Mouse (Mus musculus) stomach, postnatal 0 days (tissue): ENCODE data around the gene Gemin4. TPM values are rescaled to one million over a fixed set of nuclear protein-coding genes. Genes with fewer than 3 reads are reported as not detected.
A peak's percentile ranks its signal among the peaks of the same experiment; 100 is the strongest.

Experiments used
- ATAC-seq: fragments of 200-750 bp; cut with Nextera tagmentation; 2 replicates; pipeline ENCODE4 v1.8.0; 2017; ENCODE audit not compliant: low FRiP score, low TSS enrichment
- DNase-seq: peaks from one replicate; pipeline ENCODE4 v3.0.0-alpha.2; 2016; ENCODE audit warnings: low spot score
- H3K27ac ChIP-seq: fragments of 300-500 bp; sonication (generic); replicated peaks from 2 replicates; pipeline ENCODE4 v1.5.1; 2014; ENCODE audit warnings: mild to moderate bottlenecking, control low read depth
- H3K27me3 ChIP-seq: fragments of 300-500 bp; sonication (generic); 2 replicates; pipeline ENCODE4 v1.6.1; 2014; ENCODE audit warnings: low read length; ENCODE audit not compliant: control insufficient read depth, insufficient read depth
- H3K36me3 ChIP-seq: fragments of 300-500 bp; sonication (generic); 2 replicates; pipeline ENCODE4 v1.6.1; 2014; ENCODE audit warnings: low read length, mixed read lengths; ENCODE audit not compliant: control insufficient read depth, insufficient read depth
- H3K4me1 ChIP-seq: fragments of 300-500 bp; sonication (generic); replicated peaks from 2 replicates; pipeline ENCODE4 v1.6.1; 2014; ENCODE audit warnings: antibody characterized with exemption; ENCODE audit not compliant: control insufficient read depth, insufficient read depth
- H3K4me2 ChIP-seq: fragments of 300-500 bp; sonication (generic); replicated peaks from 2 replicates; pipeline ENCODE4 v1.6.1; 2014; ENCODE audit warnings: low read depth, mild to moderate bottlenecking, control low read depth, moderate library complexity
- H3K4me3 ChIP-seq: fragments of 300-500 bp; sonication (generic); 2 replicates; pipeline ENCODE4 v1.5.1; 2014; ENCODE audit warnings: low read depth, low read length, control low read depth
- H3K9ac ChIP-seq: fragments of 300-500 bp; sonication (generic); 2 replicates; pipeline ENCODE4 v1.6.1; 2014; ENCODE audit warnings: mild to moderate bottlenecking, low read length, control low read depth, mixed read lengths
- H3K9me3 ChIP-seq: fragments of 300-500 bp; sonication (generic); 2 replicates; pipeline ENCODE4 v1.6.1; 2016; ENCODE audit warnings: low read length; ENCODE audit not compliant: control insufficient read depth
- CTCF ChIP-seq: IDR thresholded peaks from 2 replicates; pipeline ENCODE4 v1.5.1; 2016; ENCODE audit warnings: antibody characterized with exemption, low read depth, mild to moderate bottlenecking, moderate library complexity
- EP300 ChIP-seq: optimal IDR thresholded peaks from 2 replicates; pipeline ENCODE3; 2016; ENCODE audit warnings: antibody characterized with exemption
- WGBS: fragments of 180-500 bp; shearing (Covaris S2); extraction: QIAGEN DNeasy Blood & Tissue Kit; methylation state at CpG from one replicate; pipeline ENCODE4 v1.1.7; 2014; 5-methylcytosine and 5-hydroxymethylcytosine counted together
- polyA plus RNA-seq: library from polyadenylated mRNA; unstranded; fragments of >200 nt; fragmentation: Nextera tagmentation; extraction: Ambion mirVana; gene quantifications from 2 replicates; pipeline ENCODE4 v1.2.1, GENCODE M21; 2015

Gemin4 gene
- polyA plus RNA-seq, 1 experiment from 2014 or later = 18.5 TPM

GRCm38 (mm10) chr11:76170207-76170606 lies 47.3 kb downstream of the Gemin4 start:
- no peak for TF ChIP-seq EP300
- TF ChIP-seq CTCF = no peak
- WGBS = 55% methylated on average over 5 of the region's 5 CpGs

GRCm38 (mm10) chr11:76168976-76169375 lies 48.5 kb downstream of the Gemin4 start:
- no peak overlapping the region for H3K4me3 ChIP-seq
- ATAC-seq (no peak), DNase-seq (no peak)
- 58% methylated on average over 3 of the region's 3 CpGs for WGBS
- no peak overlapping the region for H3K9ac ChIP-seq
- H3K4me1 ChIP-seq = no peaks in the 10 kb centered on the region
- peaks cover 4% of the 10 kb centered on the region; the same call in 1 of the 2 replicates for H3K36me3 ChIP-seq
- no peaks in the 10 kb centered on the region for H3K9me3 ChIP-seq
- no peaks in the 10 kb centered on the region for H3K27me3 ChIP-seq
- TF ChIP-seq CTCF (no peak), EP300 (no peak)
- no peak overlapping the region for H3K4me2 ChIP-seq
- H3K27ac ChIP-seq = no peak overlapping the region

More at GRCm38 (mm10) chr11:76170207-76170606, 47.3 kb downstream of the Gemin4 start:
- Histone ChIP-seq H3K9ac (no peak overlapping the region), H3K4me1 (no peaks in the 10 kb centered on the region), H3K4me2 (no peak overlapping the region), H3K36me3 (peaks cover 4% of the 10 kb centered on the region; the same call in 1 of the 2 replicates), H3K4me3 (no peak overlapping the region), H3K27ac (no peak overlapping the region), H3K9me3 (no peaks in the 10 kb centered on the region), H3K27me3 (no peaks in the 10 kb centered on the region)
- DNase-seq (no peak), ATAC-seq (no peak)

GRCm38 (mm10) chr11:76167079-76167765 lies 50.2 kb downstream of the Gemin4 start:
- peak; percentile 64 for ATAC-seq
- no peak overlapping the region for H3K27ac ChIP-seq
- H3K9ac ChIP-seq = no peak overlapping the region
- no peak overlapping the region for H3K4me2 ChIP-seq
- no peaks in the 10 kb centered on the region for H3K4me1 ChIP-seq
- H3K4me3 ChIP-seq = no peak overlapping the region
- peaks cover 5% of the 10 kb centered on the region for H3K36me3 ChIP-seq
- DNase-seq = peak; percentile 76
- WGBS = 11% methylated on average over 5 of the region's 5 CpGs
- no peaks in the 10 kb centered on the region for H3K9me3 ChIP-seq
- no peaks in the 10 kb centered on the region for H3K27me3 ChIP-seq
- no peak for TF ChIP-seq EP300
- TF ChIP-seq CTCF = peak; percentile 88

GRCm38 (mm10) chr11:76166657-76167056 lies 50.8 kb downstream of the Gemin4 start:
- Histone ChIP-seq H3K9me3 (no peaks in the 10 kb centered on the region), H3K4me2 (no peak overlapping the region), H3K27me3 (no peaks in the 10 kb centered on the region), H3K4me1 (no peaks in the 10 kb centered on the region), H3K4me3 (no peak overlapping the region), H3K9ac (no peak overlapping the region), H3K27ac (no peak overlapping the region), H3K36me3 (peaks cover 5% of the 10 kb centered on the region)
- DNase-seq (no peak), ATAC-seq (peak; percentile 22; the same call in 1 of the 2 replicates)
- 69% methylated on average over 4 of the region's 4 CpGs for WGBS
- TF ChIP-seq EP300 (no peak), CTCF (no peak)

Other genes starting within 250 kb of the Gemin4 start
- 3.7 and 4.4 TPM in 2 replicates for gene 1700016K19Rik, start 217.8 kb downstream of the Gemin4 start, polyA plus RNA-seq
- 46.0 and 48.7 TPM in 2 replicates for gene Rflnb, start 189.9 kb downstream of the Gemin4 start, polyA plus RNA-seq
- gene Vps53, start 38.0 kb downstream of the Gemin4 start, polyA plus RNA-seq = 42.9 and 43.8 TPM in 2 replicates
- gene Fam57a, start 38.0 kb downstream of the Gemin4 start, polyA plus RNA-seq = 328 and 372 TPM in 2 replicates
- 4.0 and 4.7 TPM in 2 replicates for gene Dbil5, start 56 bp downstream of the Gemin4 start, polyA plus RNA-seq
- gene Mrm3, start 26.1 kb upstream of the Gemin4 start, polyA plus RNA-seq = 13.4 and 14.7 TPM in 2 replicates
- gene Glod4, start 26.1 kb upstream of the Gemin4 start, polyA plus RNA-seq = 92.9 and 99.9 TPM in 2 replicates
- gene Nxn, start 181.5 kb upstream of the Gemin4 start, polyA plus RNA-seq = 22.4 and 24.0 TPM in 2 replicates
- gene Timm22, start 189.3 kb upstream of the Gemin4 start, polyA plus RNA-seq = 75.7 and 82.1 TPM in 2 replicates